In genomic region chr13:55904884-55905283, GRCm38 (mm10) we compare ENCODE assay signal across 22 mouse cellular contexts.
"Had no signal": no experiment of that assay in that cellular context is flagged by ENCODE, and none has a peak within 500 bp of the region (broad histone marks: within the 10 kb centered on the region; RNA-seq: fewer than 3 reads in every experiment).

No protein-coding gene starts in this region.

- H3K27ac ChIP-seq: left cerebral cortex, adult 2 months; limb, embryonic 12.5 days; limb, embryonic 15.5 days; liver, embryonic 14.5 days; macrophage; stomach, embryonic 15.5 days had no signal

- DNase-seq: kidney, adult 18-20 months; kidney, adult 9 months; kidney, postnatal 36 days; layer of hippocampus, postnatal 36 days; left cerebral cortex, postnatal 4 days; liver, postnatal 0 days; lung, embryonic 14.5 days; midbrain, embryonic 14.5 days; right cerebral cortex, adult 18-20 months; right cerebral cortex, postnatal 25 days; spleen, adult 18-20 months; thymus, adult 2 months; thymus, postnatal 14 days; thymus, postnatal 4 days had no signal

- H3K36me3 ChIP-seq: limb, embryonic 12.5 days; limb, embryonic 15.5 days; stomach, embryonic 15.5 days had no signal

- H3K4me3 ChIP-seq: left cerebral cortex, adult 2 months; limb, embryonic 12.5 days; limb, embryonic 15.5 days; stomach, embryonic 15.5 days had no signal

- H3K27me3 ChIP-seq: stomach, embryonic 15.5 days had no signal

- ATAC-seq: intestine, embryonic 16.5 days; liver, postnatal 0 days; lung, postnatal 0 days had no signal
